Mouse (Mus musculus): ENCODE data around the gene Ptprr. TPM values are rescaled to one million over a fixed set of nuclear protein-coding genes. Genes with fewer than 3 reads are reported as not detected.

Gene Ptprr
- polyA plus RNA-seq, 1 experiment from 2014 or later = 2.2 TPM

DNA sequence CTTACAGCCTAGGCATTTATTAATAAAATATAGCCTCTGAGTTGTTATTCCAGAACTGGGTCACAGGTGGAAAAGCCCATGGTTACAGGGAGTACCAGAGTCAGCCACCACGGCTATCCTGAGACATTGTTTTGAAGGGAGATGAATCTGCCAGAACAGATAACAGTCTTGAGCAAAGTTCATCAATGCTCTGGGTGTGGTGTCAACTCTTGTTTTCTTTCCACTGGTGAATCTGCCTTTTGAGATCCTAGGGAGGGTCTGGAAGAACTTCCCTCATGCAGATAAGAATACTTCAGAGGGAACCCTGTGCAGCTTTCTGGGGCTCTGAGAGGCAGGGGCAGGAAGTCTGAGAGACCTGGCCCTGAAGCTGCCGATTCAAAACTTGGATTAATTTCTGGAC lies 227.6 kb downstream of the Ptprr start:
- H3K4me3 ChIP-seq (replicated peaks; ENCODE audit: low read depth, low read length) = no peak overlapping the region
- no peaks in the 10 kb centered on the region for H3K4me1 ChIP-seq (replicated peaks; ENCODE audit: insufficient read depth, low read length)
- H3K9ac ChIP-seq (ENCODE audit: low read depth, low read length) = no peak overlapping the region
- H3K27ac ChIP-seq = no peak overlapping the region
- DNase-seq (ENCODE audit: low spot score) (no peak), ATAC-seq (replicated peaks; ENCODE audit: low FRiP score, low read depth) (no peak)
- no peaks in the 10 kb centered on the region for H3K27me3 ChIP-seq (ENCODE audit: insufficient read depth, low read length)
- no peak for TF ChIP-seq CTCF (IDR thresholded peaks at IDR 0.05; ENCODE audit: low read depth)
- H3K36me3 ChIP-seq (ENCODE audit: insufficient read depth, low read length) = no peaks in the 10 kb centered on the region
- H3K9me3 ChIP-seq (replicated peaks; ENCODE audit: low read length) = no peaks in the 10 kb centered on the region
- H3K4me2 ChIP-seq (ENCODE audit: low read length) = no peak overlapping the region
- WGBS = 49% methylated on average over 2 of the region's 2 CpGs

- Histone ChIP-seq H3K9ac (ENCODE audit: low read depth, low read length) (no peak overlapping the region), H3K4me3 (replicated peaks; ENCODE audit: low read depth, low read length) (no peak overlapping the region), H3K4me1 (replicated peaks; ENCODE audit: insufficient read depth, low read length) (no peaks in the 10 kb centered on the region), H3K4me2 (ENCODE audit: low read length) (no peak overlapping the region), H3K36me3 (ENCODE audit: insufficient read depth, low read length) (no peaks in the 10 kb centered on the region), H3K27me3 (ENCODE audit: insufficient read depth, low read length) (no peaks in the 10 kb centered on the region), H3K9me3 (replicated peaks; ENCODE audit: low read length) (no peaks in the 10 kb centered on the region), H3K27ac (no peak overlapping the region)
- ATAC-seq (replicated peaks; ENCODE audit: low FRiP score, low read depth) = no peak
- 85% methylated on average over 7 of the region's 7 CpGs for WGBS
- no peak for DNase-seq (ENCODE audit: low spot score)
- TF ChIP-seq CTCF (IDR thresholded peaks at IDR 0.05; ENCODE audit: low read depth) = no peak
Measured at GRCm38 (mm10) chr10:116252668-116253067, 234.7 kb downstream of the Ptprr start.

DNA sequence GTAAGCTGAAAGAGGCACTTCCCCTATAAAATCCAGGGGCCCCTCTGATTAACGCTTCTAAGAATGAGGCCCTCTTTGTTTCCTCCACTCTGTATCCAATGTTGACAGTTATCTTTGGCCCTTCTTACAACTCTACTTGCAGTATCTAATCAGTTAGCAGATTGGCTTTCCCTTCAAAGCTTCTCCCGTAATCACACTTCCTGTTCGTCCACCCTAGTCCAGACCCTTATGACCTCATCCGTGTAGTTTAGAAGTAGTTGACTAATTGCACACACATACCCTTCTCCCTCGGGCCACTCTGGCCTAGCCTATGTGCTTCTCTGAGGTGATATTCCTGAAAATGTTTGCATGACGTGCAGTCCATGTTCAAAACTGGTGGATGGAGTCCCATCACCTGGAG lies 236.0 kb downstream of the Ptprr start:
- H3K36me3 ChIP-seq (ENCODE audit: insufficient read depth, low read length) = no peaks in the 10 kb centered on the region
- H3K9ac ChIP-seq (ENCODE audit: low read depth, low read length) = no peak overlapping the region
- no peak overlapping the region for H3K27ac ChIP-seq
- no peak for DNase-seq (ENCODE audit: low spot score)
- TF ChIP-seq CTCF (IDR thresholded peaks at IDR 0.05; ENCODE audit: low read depth) = no peak
- no peak overlapping the region for H3K4me2 ChIP-seq (ENCODE audit: low read length)
- no peaks in the 10 kb centered on the region for H3K9me3 ChIP-seq (replicated peaks; ENCODE audit: low read length)
- H3K4me3 ChIP-seq (replicated peaks; ENCODE audit: low read depth, low read length) = no peak overlapping the region
- WGBS = 43% methylated on average over 6 of the region's 6 CpGs
- H3K4me1 ChIP-seq (replicated peaks; ENCODE audit: insufficient read depth, low read length) = no peaks in the 10 kb centered on the region
- ATAC-seq (replicated peaks; ENCODE audit: low FRiP score, low read depth) = no peak
- no peaks in the 10 kb centered on the region for H3K27me3 ChIP-seq (ENCODE audit: insufficient read depth, low read length)

- no peak for ATAC-seq (replicated peaks; ENCODE audit: low FRiP score, low read depth)
Measured at GRCm38 (mm10) chr10:116259298-116259697, 241.3 kb downstream of the Ptprr start.

DNA sequence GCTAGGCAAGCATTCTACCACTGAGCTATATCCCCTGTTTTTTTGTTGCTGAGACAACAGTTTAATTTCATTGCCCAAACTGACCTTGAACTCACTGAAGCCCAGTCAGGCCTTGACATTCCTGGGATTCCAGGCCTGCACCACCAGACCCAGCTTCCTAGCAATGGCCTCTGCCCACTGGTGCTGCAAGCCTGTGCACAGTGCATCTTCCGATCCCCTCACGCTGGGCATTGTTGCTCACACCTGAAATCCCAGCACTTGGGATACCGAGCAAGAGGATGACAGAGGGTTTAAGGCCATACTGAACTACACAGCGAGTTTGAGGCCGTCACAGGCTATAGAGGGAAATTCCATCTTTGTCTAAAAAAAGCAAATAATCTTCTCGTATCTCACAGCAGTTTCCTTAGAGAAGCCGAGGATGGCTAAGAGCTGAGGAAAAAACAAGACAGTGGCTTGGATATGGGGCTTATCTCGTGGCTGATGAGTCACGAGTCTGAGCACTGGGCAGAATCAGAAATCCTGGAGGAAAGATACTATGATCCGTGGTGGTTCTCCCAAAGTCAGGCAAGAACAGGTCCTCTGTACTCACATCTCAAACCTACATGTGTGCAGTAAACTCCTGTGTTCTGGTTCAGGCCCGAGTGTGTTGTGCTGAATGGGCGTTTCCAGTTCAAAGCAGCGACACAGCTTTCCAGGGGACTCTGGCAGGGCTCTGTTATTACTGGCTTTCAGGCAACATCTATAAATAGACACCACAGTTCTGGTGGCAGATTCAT lies 242.8 kb downstream of the Ptprr start:
- ATAC-seq (replicated peaks; ENCODE audit: low FRiP score, low read depth) (peak; percentile 43; the same call in 1 of the 2 replicates), DNase-seq (ENCODE audit: low spot score) (peak; percentile 78)
- Histone ChIP-seq H3K9ac (ENCODE audit: low read depth, low read length) (no peak overlapping the region), H3K4me3 (replicated peaks; ENCODE audit: low read depth, low read length) (no peak overlapping the region), H3K36me3 (ENCODE audit: insufficient read depth, low read length) (no peaks in the 10 kb centered on the region), H3K9me3 (replicated peaks; ENCODE audit: low read length) (no peaks in the 10 kb centered on the region), H3K4me2 (ENCODE audit: low read length) (no peak overlapping the region), H3K4me1 (replicated peaks; ENCODE audit: insufficient read depth, low read length) (0 out of 2 replicates have a peak, but pooled peaks cover 10% of the 10 kb centered on the region), H3K27ac (peak overlapping the region; percentile 75), H3K27me3 (ENCODE audit: insufficient read depth, low read length) (no peaks in the 10 kb centered on the region)
- 46% methylated on average over 13 of the region's 13 CpGs for WGBS
- TF ChIP-seq CTCF (IDR thresholded peaks at IDR 0.05; ENCODE audit: low read depth) = no peak

More at GRCm38 (mm10) chr10:116259298-116259697, 241.3 kb downstream of the Ptprr start:
- no peak for DNase-seq (ENCODE audit: low spot score)
- H3K27me3 ChIP-seq (ENCODE audit: insufficient read depth, low read length) = no peaks in the 10 kb centered on the region
- H3K36me3 ChIP-seq (ENCODE audit: insufficient read depth, low read length) = no peaks in the 10 kb centered on the region
- no peaks in the 10 kb centered on the region for H3K9me3 ChIP-seq (replicated peaks; ENCODE audit: low read length)
- no peak overlapping the region for H3K4me2 ChIP-seq (ENCODE audit: low read length)
- no peak overlapping the region for H3K27ac ChIP-seq
- H3K4me3 ChIP-seq (replicated peaks; ENCODE audit: low read depth, low read length) = no peak overlapping the region
- no peak overlapping the region for H3K9ac ChIP-seq (ENCODE audit: low read depth, low read length)
- no peak for TF ChIP-seq CTCF (IDR thresholded peaks at IDR 0.05; ENCODE audit: low read depth)
- 0 out of 2 replicates have a peak, but pooled peaks cover 10% of the 10 kb centered on the region for H3K4me1 ChIP-seq (replicated peaks; ENCODE audit: insufficient read depth, low read length)
- WGBS = 81% methylated on average over 4 of the region's 4 CpGs

DNA sequence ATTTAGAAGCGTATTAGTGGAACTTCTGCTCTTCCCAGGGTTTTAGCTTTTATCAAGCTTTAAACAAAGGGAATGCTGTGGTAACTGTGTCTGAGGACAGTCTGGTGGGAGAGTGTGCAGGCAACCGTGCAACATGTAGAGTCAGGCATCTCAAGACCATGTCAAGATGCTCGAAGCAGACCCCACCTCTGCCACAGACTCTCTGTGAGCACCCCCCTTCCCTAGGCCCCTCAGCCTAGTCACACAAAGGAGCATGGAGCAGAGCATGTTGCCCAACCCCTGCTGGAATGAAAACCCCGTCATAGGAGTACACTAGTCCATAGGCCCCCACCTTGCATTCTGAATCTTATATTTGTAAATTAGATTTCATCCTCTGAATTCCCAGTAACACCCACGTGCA lies 243.5 kb downstream of the Ptprr start:
- 43% methylated on average over 5 of the region's 5 CpGs for WGBS
- peak overlapping the region; percentile 75 for H3K27ac ChIP-seq
- no peak for ATAC-seq (replicated peaks; ENCODE audit: low FRiP score, low read depth)

More for the DNA sequence above, 243.5 kb downstream of the Ptprr start:
- Histone ChIP-seq H3K4me3 (replicated peaks; ENCODE audit: low read depth, low read length) (no peak overlapping the region), H3K27me3 (ENCODE audit: insufficient read depth, low read length) (no peaks in the 10 kb centered on the region), H3K36me3 (ENCODE audit: insufficient read depth, low read length) (no peaks in the 10 kb centered on the region), H3K9ac (ENCODE audit: low read depth, low read length) (no peak overlapping the region), H3K4me2 (ENCODE audit: low read length) (no peak overlapping the region), H3K4me1 (replicated peaks; ENCODE audit: insufficient read depth, low read length) (peaks cover 10% of the 10 kb centered on the region; the same call in 1 of the 2 replicates), H3K9me3 (replicated peaks; ENCODE audit: low read length) (no peaks in the 10 kb centered on the region)
- TF ChIP-seq CTCF (IDR thresholded peaks at IDR 0.05; ENCODE audit: low read depth) = no peak
- DNase-seq (ENCODE audit: low spot score) = no peak

Measured in kidney, postnatal 0 days (tissue).